Mouse (Mus musculus) lung, embryonic 15.5 days (tissue): ENCODE measurements around the gene Erlec1. TPM values are rescaled to one million over a fixed set of nuclear protein-coding genes. Genes with fewer than 3 reads are reported as not detected.

Experiments
- polyA plus RNA-seq: library from polyadenylated mRNA; unstranded; fragments of >200 nt; fragmentation: Nextera tagmentation; extraction: Ambion mirVana; gene quantifications from 2 replicates; pipeline ENCODE4 v1.2.1, GENCODE M21; 2015

The Erlec1 gene
- polyA plus RNA-seq, 1 experiment from 2014 or later: 10.9 TPM

Other genes starting within 250 kb of the Erlec1 start
- gene Psme4, start 182.6 kb downstream of the Erlec1 start, polyA plus RNA-seq: 14.8 and 17.6 TPM in 2 replicates
- gene Gpr75, start 69.0 kb downstream of the Erlec1 start, polyA plus RNA-seq: 0.05 and 0.07 TPM in 2 replicates
- gene Asb3, start 68.9 kb downstream of the Erlec1 start, polyA plus RNA-seq: 28.1 and 30.8 TPM in 2 replicates
- 16.3 and 16.9 TPM in 2 replicates for gene Chac2, start 32.0 kb upstream of the Erlec1 start, polyA plus RNA-seq
- gene Gm17332, start 228.1 kb upstream of the Erlec1 start, polyA plus RNA-seq: not detected in 2 replicates